In the genomic region with DNA sequence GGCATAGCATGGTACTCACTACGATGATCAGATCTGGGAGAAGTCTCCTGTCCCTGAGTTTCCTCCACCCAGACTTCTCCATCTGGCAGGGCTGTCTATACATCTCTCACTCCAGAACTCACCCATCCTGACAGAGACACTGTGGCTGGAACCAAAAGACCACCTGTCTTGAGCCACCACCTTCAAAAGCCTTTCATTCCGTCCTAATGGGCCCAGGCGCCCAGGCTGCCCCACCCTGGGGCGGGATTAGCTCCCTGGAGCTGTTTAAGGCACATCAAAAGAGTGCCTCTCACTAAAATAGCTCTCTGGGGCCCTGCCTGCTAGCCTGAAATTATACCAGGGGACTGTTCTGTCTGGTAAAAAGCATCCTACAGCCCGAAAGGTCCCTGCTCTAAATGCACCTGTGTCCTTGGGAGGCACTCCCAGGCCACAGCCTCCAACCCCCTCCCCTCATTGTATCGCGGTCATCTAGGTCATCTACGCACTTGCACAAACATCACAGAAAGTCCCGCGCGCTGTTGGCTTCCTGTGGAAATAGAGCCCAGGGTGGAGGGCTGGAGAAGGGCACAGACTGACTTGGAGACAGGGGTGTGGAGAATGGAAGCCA, we compare ENCODE assay signal across 17 mouse cellular contexts. TPM values are rescaled to one million over a fixed set of nuclear protein-coding genes. Genes with fewer than 3 reads are reported as not detected.
DNase-seq lines count a peak whose midpoint lies in the region; ATAC-seq lines count a peak whose summit lies in the region.
"Had no signal": no experiment of that assay in that cellular context is flagged by ENCODE, and none has a peak within 500 bp of the region (broad histone marks: within the 10 kb centered on the region; RNA-seq: fewer than 3 reads in every experiment).

No protein-coding gene starts in this region.

- peaks cover 36% of the 10 kb centered on the region for H3K4me1 ChIP-seq in heart, embryonic 15.5 days (replicated peaks)
- H3K4me1 ChIP-seq in midbrain, embryonic 10.5 days: peaks cover 33% of the 10 kb centered on the region
- 0 out of 2 replicates have a peak, but pooled peaks cover 4% of the 10 kb centered on the region for H3K4me1 ChIP-seq in midbrain, embryonic 14.5 days (ENCODE audit: control insufficient read depth, insufficient read depth, low read length)
- H3K4me1 ChIP-seq in stomach, embryonic 16.5 days (ENCODE audit: control insufficient read depth, insufficient read depth, low read length): peaks cover 24% of the 10 kb centered on the region

- H3K4me3 ChIP-seq in heart, embryonic 15.5 days: no peak overlapping the region
- no peak overlapping the region for H3K4me3 ChIP-seq in midbrain, embryonic 10.5 days
- H3K4me3 ChIP-seq in midbrain, embryonic 14.5 days (replicated peaks; ENCODE audit: low read depth, low read length): no peak overlapping the region
- no peak overlapping the region for H3K4me3 ChIP-seq in stomach, embryonic 16.5 days (replicated peaks; ENCODE audit: low read length)

- H3K27ac ChIP-seq in heart, embryonic 15.5 days: peak overlapping the region; percentile 57
- peak overlapping the region; percentile 4; the same call in 1 of the 2 replicates for H3K27ac ChIP-seq in midbrain, embryonic 10.5 days (replicated peaks)
- H3K27ac ChIP-seq in midbrain, embryonic 14.5 days (replicated peaks; ENCODE audit: low read depth, low read length): no peak overlapping the region
- no peak overlapping the region for H3K27ac ChIP-seq in stomach, embryonic 16.5 days (ENCODE audit: low read length)

- 21% methylated on average over 11 of the region's 11 CpGs for WGBS in heart, embryonic 15.5 days
- WGBS in midbrain, embryonic 10.5 days: 29% methylated on average over 11 of the region's 11 CpGs
- WGBS in midbrain, embryonic 14.5 days: 29% methylated on average over 11 of the region's 11 CpGs
- 21% methylated on average over 11 of the region's 11 CpGs for WGBS in stomach, embryonic 16.5 days

- ATAC-seq in heart, embryonic 15.5 days (replicated peaks; ENCODE audit: insufficient number of reproducible peaks, insufficient read depth, low FRiP score, low read depth): no peak
- no peak for ATAC-seq in midbrain, embryonic 14.5 days (ENCODE audit: low FRiP score, low TSS enrichment)
- ATAC-seq in stomach, embryonic 16.5 days (ENCODE audit: insufficient read depth, low FRiP score): no peak
- ATAC-seq: lung, postnatal 0 days; midbrain, embryonic 16.5 days had no signal

- H3K4me2 ChIP-seq in heart, embryonic 15.5 days: peak overlapping the region; percentile 42
- no peak overlapping the region for H3K4me2 ChIP-seq in midbrain, embryonic 14.5 days (ENCODE audit: low read length)
- H3K4me2 ChIP-seq in stomach, embryonic 16.5 days (ENCODE audit: low read depth, low read length): no peak overlapping the region
- H3K4me2 ChIP-seq: liver, embryonic 11.5 days had no signal

- H3K27me3 ChIP-seq in heart, embryonic 15.5 days: no peaks in the 10 kb centered on the region
- H3K27me3 ChIP-seq in midbrain, embryonic 10.5 days (ENCODE audit: low read depth, poor library complexity, severe bottlenecking): 0 out of 2 replicates have a peak, but pooled peaks cover 8% of the 10 kb centered on the region
- no peaks in the 10 kb centered on the region for H3K27me3 ChIP-seq in midbrain, embryonic 14.5 days (ENCODE audit: control insufficient read depth, insufficient read depth, low read length)
- no peaks in the 10 kb centered on the region for H3K27me3 ChIP-seq in stomach, embryonic 16.5 days (ENCODE audit: control insufficient read depth, insufficient read depth, low read length)

- no peaks in the 10 kb centered on the region for H3K9me3 ChIP-seq in heart, embryonic 15.5 days (replicated peaks)
- H3K9me3 ChIP-seq in midbrain, embryonic 10.5 days (replicated peaks): no peaks in the 10 kb centered on the region
- H3K9me3 ChIP-seq in midbrain, embryonic 14.5 days (ENCODE audit: control insufficient read depth, low read length): no peaks in the 10 kb centered on the region
- no peaks in the 10 kb centered on the region for H3K9me3 ChIP-seq in stomach, embryonic 16.5 days (replicated peaks; ENCODE audit: control insufficient read depth, low read length)

- H3K9ac ChIP-seq in heart, embryonic 15.5 days: no peak overlapping the region; the same call in 1 of the 2 replicates
- H3K9ac ChIP-seq in midbrain, embryonic 14.5 days (replicated peaks; ENCODE audit: low read length): no peak overlapping the region
- 0 out of 2 replicates have a peak overlapping the region, but pooled peaks have one; percentile 26 for H3K9ac ChIP-seq in stomach, embryonic 16.5 days (ENCODE audit: low read length)

- H3K36me3 ChIP-seq in heart, embryonic 15.5 days: no peaks in the 10 kb centered on the region
- no peaks in the 10 kb centered on the region for H3K36me3 ChIP-seq in midbrain, embryonic 10.5 days
- no peaks in the 10 kb centered on the region for H3K36me3 ChIP-seq in midbrain, embryonic 14.5 days (ENCODE audit: control insufficient read depth, insufficient read depth, low read length)
- no peaks in the 10 kb centered on the region for H3K36me3 ChIP-seq in stomach, embryonic 16.5 days (ENCODE audit: control insufficient read depth, insufficient read depth, low read length)

- DNase-seq in heart, adult 11 months: no peak
- no peak for DNase-seq in midbrain, embryonic 10.5 days (ENCODE audit: low spot score)
- DNase-seq in midbrain, embryonic 14.5 days: no peak
- DNase-seq in ZHBTc4 (ENCODE audit: low read depth, low spot score): peak; percentile 91
- DNase-seq in B cell, adult 2 months: no peak
- DNase-seq: cerebellum, adult 11 months; kidney, adult 18-20 months; kidney, postnatal 4 days; layer of hippocampus, postnatal 36 days; right cerebral cortex, postnatal 14 days; thymus, postnatal 4 days had no signal

RNA-seq across cellular contexts. Expression of gene Cdkn1a, which starts 18.0 kb away (rescaled TPM):
- 53.3 and 64.4 TPM in 2 replicates for polyA plus RNA-seq in heart, embryonic 15.5 days (2015; fragmentation: Nextera tagmentation; extraction: Ambion mirVana)
- 19.1 and 24.8 TPM in 2 replicates for polyA plus RNA-seq in midbrain, embryonic 10.5 days (2016; fragmentation: Nextera tagmentation; extraction: Ambion mirVana)
- 80.8 and 109 TPM in 2 replicates for polyA plus RNA-seq in midbrain, embryonic 14.5 days (2014; fragmentation: Nextera tagmentation; extraction: Ambion mirVana)
- polyA plus RNA-seq in stomach, embryonic 16.5 days (2015; fragmentation: Nextera tagmentation; extraction: Ambion mirVana): 144 and 167 TPM in 2 replicates

RNA-seq across cellular contexts. Expression of gene Srsf3, which starts 40.4 kb away (rescaled TPM):
- polyA plus RNA-seq in heart, embryonic 15.5 days (2015; fragmentation: Nextera tagmentation; extraction: Ambion mirVana): 318 and 332 TPM in 2 replicates
- polyA plus RNA-seq in midbrain, embryonic 10.5 days (2016; fragmentation: Nextera tagmentation; extraction: Ambion mirVana): 789 and 839 TPM in 2 replicates
- 486 and 559 TPM in 2 replicates for polyA plus RNA-seq in midbrain, embryonic 14.5 days (2014; fragmentation: Nextera tagmentation; extraction: Ambion mirVana)
- polyA plus RNA-seq in stomach, embryonic 16.5 days (2015; fragmentation: Nextera tagmentation; extraction: Ambion mirVana): 456 and 477 TPM in 2 replicates

RNA-seq across cellular contexts. Expression of gene Rab44, which starts 41.1 kb away (rescaled TPM):
- polyA plus RNA-seq in heart, embryonic 15.5 days (2015; fragmentation: Nextera tagmentation; extraction: Ambion mirVana): 0.66 and 3.1 TPM in 2 replicates
- 0.06 and 0.47 TPM in 2 replicates for polyA plus RNA-seq in midbrain, embryonic 10.5 days (2016; fragmentation: Nextera tagmentation; extraction: Ambion mirVana)
- 0.20 TPM in 1 of 2 replicates, not detected in the other for polyA plus RNA-seq in midbrain, embryonic 14.5 days (2014; fragmentation: Nextera tagmentation; extraction: Ambion mirVana)
- 4.0 and 4.1 TPM in 2 replicates for polyA plus RNA-seq in stomach, embryonic 16.5 days (2015; fragmentation: Nextera tagmentation; extraction: Ambion mirVana)
- polyA plus RNA-seq: neural tube, embryonic 14.5 days had no signal

Comparison
In these comparisons a context has a peak if more than half of its experiments do, and no peak if none do; other contexts are left out.
1. H3K27ac ChIP-seq: peak in heart, embryonic 15.5 days (single experiment) and midbrain, embryonic 10.5 days (single experiment); none in midbrain, embryonic 14.5 days (single experiment) and stomach, embryonic 16.5 days (single experiment).